Comparison of ENCODE assay signal across 11 mouse cellular contexts in the genomic region with DNA sequence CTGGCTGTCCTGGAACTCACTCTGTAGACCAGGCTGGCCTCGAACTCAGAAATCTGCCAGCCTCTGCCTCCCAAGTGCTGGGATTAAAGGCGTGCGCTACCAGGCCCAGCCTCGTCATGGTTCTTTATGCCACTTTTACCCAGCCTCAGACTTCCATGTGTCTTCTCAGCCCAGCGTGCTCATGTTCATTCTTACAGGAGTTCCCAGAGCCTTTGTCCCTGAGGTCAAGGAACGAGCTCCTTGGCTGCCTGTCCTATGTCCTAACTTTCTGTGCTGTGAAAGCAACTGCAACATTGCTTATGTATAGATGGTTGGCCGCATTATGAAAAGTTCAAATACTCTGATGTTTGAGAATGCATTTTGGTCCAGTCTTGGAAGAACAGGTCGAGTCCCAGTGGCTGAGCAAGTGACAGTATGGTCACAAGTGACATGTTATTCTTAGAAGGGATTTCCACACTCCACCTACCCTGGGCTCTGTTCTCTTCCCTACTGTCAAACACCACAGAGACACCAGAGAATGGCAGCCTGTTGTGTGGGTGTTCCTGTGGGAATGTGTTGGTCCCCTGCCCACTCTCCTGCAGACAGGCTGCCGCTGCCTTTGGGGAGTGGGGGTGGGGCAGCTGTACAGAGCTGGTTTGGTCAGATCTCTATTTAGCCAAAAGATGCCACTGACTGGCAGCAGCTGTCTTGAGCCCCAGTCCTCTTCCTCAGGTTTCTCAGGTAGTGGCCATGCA.
DNase-seq lines count a peak whose midpoint lies in the region; ATAC-seq and TF ChIP-seq lines count a peak whose summit lies in the region.
"Had no signal": no experiment of that assay in that cellular context is flagged by ENCODE, and none has a peak within 500 bp of the region (broad histone marks: within the 10 kb centered on the region; RNA-seq: fewer than 3 reads in every experiment).

No protein-coding gene starts in this region.

- WGBS in forebrain, embryonic 11.5 days = 86% methylated on average over 9 of the region's 9 CpGs
- WGBS in forebrain, postnatal 0 days = 69% methylated on average over 9 of the region's 9 CpGs
- 81% methylated on average over 9 of the region's 9 CpGs for WGBS in midbrain, embryonic 12.5 days
- WGBS in midbrain, postnatal 0 days = 71% methylated on average over 9 of the region's 9 CpGs
- WGBS in hindbrain, postnatal 0 days = 60% methylated on average over 9 of the region's 9 CpGs

- no peaks in the 10 kb centered on the region; the same call in 1 of the 2 replicates for H3K36me3 ChIP-seq in forebrain, embryonic 11.5 days (ENCODE audit: control insufficient read depth, insufficient read depth, low read length)
- H3K36me3 ChIP-seq in forebrain, postnatal 0 days (ENCODE audit: insufficient read depth) = no peaks in the 10 kb centered on the region
- peaks cover 13% of the 10 kb centered on the region; the same call in 1 of the 2 replicates for H3K36me3 ChIP-seq in midbrain, embryonic 12.5 days
- no peaks in the 10 kb centered on the region for H3K36me3 ChIP-seq in midbrain, postnatal 0 days (ENCODE audit: insufficient read depth, low read length)
- no peaks in the 10 kb centered on the region for H3K36me3 ChIP-seq in hindbrain, postnatal 0 days (ENCODE audit: insufficient read depth, low read length)

- H3K9ac ChIP-seq in forebrain, embryonic 11.5 days (ENCODE audit: low read length) = no peak overlapping the region; the same call in 1 of the 2 replicates
- H3K9ac ChIP-seq in forebrain, postnatal 0 days = no peak overlapping the region
- H3K9ac ChIP-seq in midbrain, embryonic 12.5 days (replicated peaks) = 0 out of 2 replicates have a peak overlapping the region, but pooled peaks have one; percentile 11
- H3K9ac ChIP-seq in midbrain, postnatal 0 days (replicated peaks; ENCODE audit: low read length, poor library complexity, severe bottlenecking) = no peak overlapping the region
- no peak overlapping the region for H3K9ac ChIP-seq in hindbrain, postnatal 0 days (replicated peaks; ENCODE audit: low read length)

- H3K9me3 ChIP-seq in forebrain, embryonic 11.5 days (ENCODE audit: control insufficient read depth, low read length) = no peaks in the 10 kb centered on the region
- H3K9me3 ChIP-seq in forebrain, postnatal 0 days (ENCODE audit: low read length) = no peaks in the 10 kb centered on the region
- no peaks in the 10 kb centered on the region for H3K9me3 ChIP-seq in midbrain, embryonic 12.5 days
- H3K9me3 ChIP-seq in midbrain, postnatal 0 days (ENCODE audit: low read length) = no peaks in the 10 kb centered on the region
- no peaks in the 10 kb centered on the region for H3K9me3 ChIP-seq in hindbrain, postnatal 0 days (ENCODE audit: low read length)
- H3K9me3 ChIP-seq: megakaryocyte, embryonic 14.5 days had no signal

- H3K27me3 ChIP-seq in forebrain, embryonic 11.5 days (ENCODE audit: control insufficient read depth, insufficient read depth, low read length) = no peaks in the 10 kb centered on the region
- H3K27me3 ChIP-seq in forebrain, postnatal 0 days (ENCODE audit: insufficient read depth, low read length) = no peaks in the 10 kb centered on the region
- H3K27me3 ChIP-seq in midbrain, embryonic 12.5 days = no peaks in the 10 kb centered on the region
- H3K27me3 ChIP-seq in midbrain, postnatal 0 days (ENCODE audit: insufficient read depth, low read length) = no peaks in the 10 kb centered on the region
- no peaks in the 10 kb centered on the region for H3K27me3 ChIP-seq in hindbrain, postnatal 0 days (ENCODE audit: insufficient read depth, low read length)

- H3K4me2 ChIP-seq in forebrain, embryonic 11.5 days (ENCODE audit: low read depth, low read length, severe bottlenecking) = no peak overlapping the region
- no peak overlapping the region for H3K4me2 ChIP-seq in forebrain, postnatal 0 days (ENCODE audit: low read depth)
- H3K4me2 ChIP-seq in midbrain, embryonic 12.5 days (replicated peaks) = no peak overlapping the region
- no peak overlapping the region for H3K4me2 ChIP-seq in midbrain, postnatal 0 days (ENCODE audit: low read depth, low read length, poor library complexity, severe bottlenecking)
- H3K4me2 ChIP-seq in hindbrain, postnatal 0 days (ENCODE audit: low read depth, low read length) = no peak overlapping the region

- peak; percentile 46 for DNase-seq in forebrain, embryonic 11.5 days (ENCODE audit: low spot score)
- no peak for DNase-seq in forebrain, postnatal 0 days
- no peak for DNase-seq in midbrain, postnatal 0 days (ENCODE audit: low spot score)
- DNase-seq in hindbrain, postnatal 0 days (ENCODE audit: low spot score) = no peak
- peak; percentile 82 for DNase-seq in right cerebral cortex, postnatal 14 days
- DNase-seq in adrenal gland, adult (ENCODE audit: inconsistent age in 2 of 2, low spot score in 1 of 2) = no peak
- DNase-seq in MN1 (ENCODE audit: low spot score) = no peak
- DNase-seq: adrenal gland, adult 2 months had no signal

- TF ChIP-seq CTCF in forebrain, postnatal 0 days (IDR thresholded peaks at IDR 0.05; ENCODE audit: low read depth) = no peak
- TF ChIP-seq CTCF in midbrain, postnatal 0 days (IDR thresholded peaks at IDR 0.05) = no peak
- TF ChIP-seq CTCF in hindbrain, postnatal 0 days (IDR thresholded peaks at IDR 0.05; ENCODE audit: low read depth) = no peak

- H3K4me3 ChIP-seq in forebrain, embryonic 11.5 days (ENCODE audit: low read depth, low read length) = no peak overlapping the region
- no peak overlapping the region for H3K4me3 ChIP-seq in forebrain, postnatal 0 days (ENCODE audit: low read depth, low read length)
- H3K4me3 ChIP-seq in midbrain, embryonic 12.5 days = no peak overlapping the region
- H3K4me3 ChIP-seq in midbrain, postnatal 0 days (ENCODE audit: low read depth, low read length) = no peak overlapping the region
- H3K4me3 ChIP-seq in hindbrain, postnatal 0 days (ENCODE audit: low read length) = no peak overlapping the region
- H3K4me3 ChIP-seq: megakaryocyte, embryonic 14.5 days had no signal

- ATAC-seq in forebrain, embryonic 11.5 days (replicated peaks; ENCODE audit: low FRiP score) = no peak
- no peak for ATAC-seq in forebrain, postnatal 0 days
- no peak for ATAC-seq in midbrain, embryonic 12.5 days (ENCODE audit: low FRiP score, low read depth)
- no peak for ATAC-seq in midbrain, postnatal 0 days (ENCODE audit: low FRiP score)
- no peak for ATAC-seq in hindbrain, postnatal 0 days

- no peak overlapping the region for H3K27ac ChIP-seq in forebrain, embryonic 11.5 days (ENCODE audit: low read depth, low read length)
- no peak overlapping the region for H3K27ac ChIP-seq in forebrain, postnatal 0 days (ENCODE audit: low read depth, low read length)
- H3K27ac ChIP-seq in midbrain, embryonic 12.5 days (replicated peaks) = 0 out of 2 replicates have a peak overlapping the region, but pooled peaks have one; percentile 30
- H3K27ac ChIP-seq in midbrain, postnatal 0 days (ENCODE audit: low read depth, low read length) = no peak overlapping the region
- peak overlapping the region; percentile 29; the same call in 1 of the 2 replicates for H3K27ac ChIP-seq in hindbrain, postnatal 0 days
- H3K27ac ChIP-seq: kidney, postnatal 0 days had no signal

- H3K4me1 ChIP-seq in forebrain, embryonic 11.5 days (replicated peaks; ENCODE audit: control insufficient read depth, insufficient read depth, low read length) = peaks cover 2% of the 10 kb centered on the region; the same call in 1 of the 2 replicates
- peaks cover 15% of the 10 kb centered on the region; the same call in 1 of the 2 replicates for H3K4me1 ChIP-seq in forebrain, postnatal 0 days (ENCODE audit: insufficient read depth)
- peaks cover 34% of the 10 kb centered on the region for H3K4me1 ChIP-seq in midbrain, embryonic 12.5 days
- no peaks in the 10 kb centered on the region for H3K4me1 ChIP-seq in midbrain, postnatal 0 days (ENCODE audit: insufficient read depth, low read length)
- H3K4me1 ChIP-seq in hindbrain, postnatal 0 days (ENCODE audit: insufficient read depth, low read length) = peaks cover 10% of the 10 kb centered on the region

Comparison
In these comparisons a context has a peak if more than half of its experiments do, and no peak if none do; other contexts are left out.
1. DNase-seq: peak in forebrain, embryonic 11.5 days (single experiment) and right cerebral cortex, postnatal 14 days (single experiment); none in forebrain, postnatal 0 days (single experiment), midbrain, postnatal 0 days (single experiment), hindbrain, postnatal 0 days (single experiment), adrenal gland, adult (0 of 2) and MN1 (single experiment).
2. H3K27ac ChIP-seq: peak in midbrain, embryonic 12.5 days (single experiment) and hindbrain, postnatal 0 days (single experiment); none in forebrain, embryonic 11.5 days (single experiment), forebrain, postnatal 0 days (single experiment) and midbrain, postnatal 0 days (single experiment).